Mouse (Mus musculus) kidney, adult 18-20 months (tissue): ENCODE data around the gene Six2.

Experiments used
- DNase-seq: peaks from one replicate; pipeline ENCODE4 v3.0.0; 2021

The Six2 gene

GRCm38 (mm10) chr17:85645718-85646665 lies 42.1 kb downstream of the Six2 start:
- peak; percentile 36 for DNase-seq

GRCm38 (mm10) chr17:85645312-85645711 lies 42.8 kb downstream of the Six2 start:
- no peak for DNase-seq

- no peak for DNase-seq
Measured at GRCm38 (mm10) chr17:85637876-85638275, 50.2 kb downstream of the Six2 start.
